Mouse (Mus musculus): ENCODE data around the gene Hsd17b7. TPM values are rescaled to one million over a fixed set of nuclear protein-coding genes. Genes with fewer than 3 reads are reported as not detected.

Hsd17b7 gene
- polyA plus RNA-seq, 1 experiment = 9.5 TPM

DNA sequence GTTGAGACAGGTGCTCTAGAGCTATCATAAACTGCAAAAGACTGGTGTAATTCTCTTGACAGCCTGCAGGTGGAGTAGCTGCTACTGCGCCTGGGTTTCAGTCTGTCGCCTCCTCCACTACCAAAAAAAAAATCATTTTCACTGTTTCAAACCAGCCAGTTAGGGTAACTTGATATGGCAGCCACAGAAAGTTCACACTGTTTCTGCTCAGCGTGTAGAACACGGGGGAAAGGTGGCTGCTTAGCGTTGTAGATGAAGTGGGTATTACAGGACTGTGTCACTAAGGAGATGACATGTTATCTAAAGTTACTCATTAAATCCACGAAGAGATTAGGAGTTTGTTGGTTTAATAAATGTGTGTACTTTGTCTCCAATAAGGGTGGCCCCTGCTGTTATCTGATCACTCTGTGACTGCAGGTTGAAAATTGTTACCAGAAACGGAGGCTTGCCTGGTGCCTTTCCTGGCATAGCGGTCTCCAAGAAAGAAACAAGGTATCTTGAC lies 47.3 kb downstream of the Hsd17b7 start:
- no peaks in the 10 kb centered on the region for H3K27me3 ChIP-seq (ENCODE audit: control insufficient read depth, insufficient read depth, insufficient read length)
- H3K4me3 ChIP-seq = no peak overlapping the region
- H3K36me3 ChIP-seq (ENCODE audit: control insufficient read depth, insufficient read depth) = no peaks in the 10 kb centered on the region
- no peaks in the 10 kb centered on the region for H3K79me2 ChIP-seq (ENCODE audit: control insufficient read depth, insufficient read depth)
- TF ChIP-seq E2F4 (IDR thresholded peaks at IDR 0.05; ENCODE audit: insufficient read depth) (no peak), TCF12 (IDR thresholded peaks at IDR 0.05; ENCODE audit: insufficient read depth, poor library complexity, severe bottlenecking) (no peak), CEBPB (IDR thresholded peaks at IDR 0.05; ENCODE audit: insufficient read depth, poor library complexity, severe bottlenecking) (no peak), MYOD1 (IDR thresholded peaks at IDR 0.05; ENCODE audit: control insufficient read depth in 1 of 3, insufficient read length in 2 of 3, low read depth in 2 of 3) (no peak), POLR2AphosphoS2 (IDR thresholded peaks at IDR 0.05; ENCODE audit: insufficient read length, low read depth) (no peak), POLR2A (IDR thresholded peaks at IDR 0.05; ENCODE audit: insufficient read length, low read depth) (no peak), MYOG (IDR thresholded peaks at IDR 0.05; ENCODE audit: control insufficient read depth in 1 of 3, insufficient read depth in 1 of 3, insufficient read length in 2 of 3, low read depth in 2 of 3) (no peak), USF1 (IDR thresholded peaks at IDR 0.05; ENCODE audit: low read depth) (no peak), TCF3 (IDR thresholded peaks at IDR 0.05; ENCODE audit: insufficient read length, low read depth) (no peak), REST (IDR thresholded peaks at IDR 0.05; ENCODE audit: insufficient read depth, insufficient read length) (no peak), SRF (IDR thresholded peaks at IDR 0.05; ENCODE audit: control insufficient read depth, insufficient read length, low read depth) (no peak), MAX (IDR thresholded peaks at IDR 0.05; ENCODE audit: low read depth) (no peak)
- no peak overlapping the region for H3K4me2 ChIP-seq (ENCODE audit: low read depth)
- H3ac ChIP-seq (ENCODE audit: control insufficient read depth, insufficient read length) = no peak overlapping the region

DNA sequence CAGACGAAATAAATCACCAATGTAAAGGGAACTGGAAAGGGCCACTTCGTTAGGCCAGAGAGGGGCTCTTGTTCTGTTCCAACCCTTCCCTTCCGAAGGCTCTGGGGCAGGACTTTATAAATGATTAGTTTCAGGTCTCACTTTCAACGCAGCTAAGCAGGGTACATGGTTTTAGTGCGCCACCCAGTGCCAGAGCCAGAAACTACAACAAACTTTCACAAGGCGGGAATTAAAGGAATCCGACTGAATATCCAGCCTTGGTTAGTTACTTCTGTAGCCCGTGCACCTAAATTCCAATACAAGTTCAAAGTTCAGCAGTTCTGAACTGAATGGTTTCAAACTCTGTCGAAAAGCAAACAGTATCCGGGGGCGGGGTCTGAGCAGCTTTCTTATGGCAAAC lies 49.8 kb downstream of the Hsd17b7 start:
- TF ChIP-seq E2F4 (IDR thresholded peaks at IDR 0.05; ENCODE audit: insufficient read depth) = no peak
- TF ChIP-seq MYOG (IDR thresholded peaks at IDR 0.05; ENCODE audit: control insufficient read depth in 1 of 3, insufficient read depth in 1 of 3, insufficient read length in 2 of 3, low read depth in 2 of 3) = no peak
- no peak for TF ChIP-seq REST (IDR thresholded peaks at IDR 0.05; ENCODE audit: insufficient read depth, insufficient read length)
- no peak for TF ChIP-seq CEBPB (IDR thresholded peaks at IDR 0.05; ENCODE audit: insufficient read depth, poor library complexity, severe bottlenecking)
- TF ChIP-seq MYOD1 (IDR thresholded peaks at IDR 0.05; ENCODE audit: control insufficient read depth in 1 of 3, insufficient read length in 2 of 3, low read depth in 2 of 3) = no peak
- Histone ChIP-seq H3K27me3 (ENCODE audit: control insufficient read depth, insufficient read depth, insufficient read length) (no peaks in the 10 kb centered on the region), H3K4me2 (ENCODE audit: low read depth) (peak overlapping the region; percentile 70), H3K36me3 (ENCODE audit: control insufficient read depth, insufficient read depth) (no peaks in the 10 kb centered on the region), H3ac (ENCODE audit: control insufficient read depth, insufficient read length) (no peak overlapping the region), H3K79me2 (ENCODE audit: control insufficient read depth, insufficient read depth) (no peaks in the 10 kb centered on the region), H3K4me3 (no peak overlapping the region)

DNA sequence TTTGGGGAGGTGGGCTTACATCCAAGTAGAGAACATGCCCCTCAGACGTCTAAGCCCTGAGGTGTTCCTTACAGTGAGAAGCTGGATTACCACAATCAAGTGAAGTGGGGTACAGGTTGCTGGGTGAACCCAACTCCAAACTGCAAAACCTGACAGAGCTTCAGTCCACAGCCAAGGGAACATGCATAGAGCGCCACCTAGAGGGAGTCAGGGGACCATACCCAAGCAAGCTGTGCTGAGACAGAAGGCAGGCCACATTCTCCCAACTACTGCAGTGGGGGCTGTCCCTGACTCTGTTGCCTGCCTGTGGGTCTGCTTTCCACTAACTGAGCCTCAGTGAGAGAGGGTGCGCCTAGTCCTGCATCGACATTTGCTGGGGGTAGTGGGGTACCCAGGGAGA lies 51.0 kb downstream of the Hsd17b7 start:
- H3K36me3 ChIP-seq (ENCODE audit: control insufficient read depth, insufficient read depth) = no peaks in the 10 kb centered on the region
- no peak overlapping the region for H3K4me3 ChIP-seq
- H3ac ChIP-seq (ENCODE audit: control insufficient read depth, insufficient read length) = no peak overlapping the region
- TF ChIP-seq SRF (IDR thresholded peaks at IDR 0.05; ENCODE audit: control insufficient read depth, insufficient read length, low read depth) (no peak), POLR2A (IDR thresholded peaks at IDR 0.05; ENCODE audit: insufficient read length, low read depth) (no peak), USF1 (IDR thresholded peaks at IDR 0.05; ENCODE audit: low read depth) (no peak), POLR2AphosphoS2 (IDR thresholded peaks at IDR 0.05; ENCODE audit: insufficient read length, low read depth) (no peak), MYOD1 (IDR thresholded peaks at IDR 0.05; ENCODE audit: control insufficient read depth in 1 of 3, insufficient read length in 2 of 3, low read depth in 2 of 3) (no peak), TCF12 (IDR thresholded peaks at IDR 0.05; ENCODE audit: insufficient read depth, poor library complexity, severe bottlenecking) (no peak), REST (IDR thresholded peaks at IDR 0.05; ENCODE audit: insufficient read depth, insufficient read length) (no peak), TCF3 (IDR thresholded peaks at IDR 0.05; ENCODE audit: insufficient read length, low read depth) (no peak), CEBPB (IDR thresholded peaks at IDR 0.05; ENCODE audit: insufficient read depth, poor library complexity, severe bottlenecking) (no peak), MYOG (IDR thresholded peaks at IDR 0.05; ENCODE audit: control insufficient read depth in 1 of 3, insufficient read depth in 1 of 3, insufficient read length in 2 of 3, low read depth in 2 of 3) (no peak), E2F4 (IDR thresholded peaks at IDR 0.05; ENCODE audit: insufficient read depth) (no peak), MAX (IDR thresholded peaks at IDR 0.05; ENCODE audit: low read depth) (no peak)
- H3K27me3 ChIP-seq (ENCODE audit: control insufficient read depth, insufficient read depth, insufficient read length) = no peaks in the 10 kb centered on the region
- no peaks in the 10 kb centered on the region for H3K79me2 ChIP-seq (ENCODE audit: control insufficient read depth, insufficient read depth)
- H3K4me2 ChIP-seq (ENCODE audit: low read depth) = no peak overlapping the region

DNA sequence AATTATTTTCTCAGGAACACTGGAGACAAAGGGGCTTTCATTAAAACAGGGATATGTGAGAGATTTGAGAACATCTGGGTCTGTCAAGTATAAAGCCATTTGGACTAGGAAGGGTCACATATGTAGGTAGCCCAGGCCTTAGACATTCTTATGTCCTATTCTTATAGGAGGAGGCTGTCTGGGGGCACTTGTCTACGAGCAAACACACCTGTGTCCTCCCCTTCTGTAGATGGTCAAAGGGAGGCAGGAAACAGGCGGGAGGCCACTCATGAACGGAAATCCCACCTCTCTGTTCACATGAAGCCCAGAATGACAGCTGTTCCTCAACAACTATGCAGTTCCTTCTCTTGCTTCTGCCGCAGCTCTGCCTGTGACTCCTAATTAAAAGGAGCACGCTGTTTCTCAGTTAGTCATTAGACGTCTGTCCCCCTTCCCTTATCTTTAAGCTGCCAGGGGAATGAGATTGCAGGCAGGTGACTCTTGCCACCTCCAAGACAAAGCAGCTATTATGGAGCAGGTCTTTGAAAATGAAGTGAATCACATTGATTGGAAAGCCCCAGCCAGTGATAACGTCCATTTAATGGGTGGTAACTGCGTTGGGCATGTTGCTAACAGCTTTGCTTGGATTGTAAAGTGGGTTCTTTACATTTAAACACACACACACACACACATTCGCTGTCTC lies 51.8 kb downstream of the Hsd17b7 start:
- Histone ChIP-seq H3K36me3 (ENCODE audit: control insufficient read depth, insufficient read depth) (no peaks in the 10 kb centered on the region), H3K79me2 (ENCODE audit: control insufficient read depth, insufficient read depth) (no peaks in the 10 kb centered on the region), H3K27me3 (ENCODE audit: control insufficient read depth, insufficient read depth, insufficient read length) (no peaks in the 10 kb centered on the region), H3ac (ENCODE audit: control insufficient read depth, insufficient read length) (no peak overlapping the region), H3K4me2 (ENCODE audit: low read depth) (no peak overlapping the region), H3K4me3 (no peak overlapping the region)
- TF ChIP-seq POLR2AphosphoS2 (IDR thresholded peaks at IDR 0.05; ENCODE audit: insufficient read length, low read depth) (no peak), SRF (IDR thresholded peaks at IDR 0.05; ENCODE audit: control insufficient read depth, insufficient read length, low read depth) (no peak), REST (IDR thresholded peaks at IDR 0.05; ENCODE audit: insufficient read depth, insufficient read length) (no peak), CEBPB (IDR thresholded peaks at IDR 0.05; ENCODE audit: insufficient read depth, poor library complexity, severe bottlenecking) (no peak), TCF12 (IDR thresholded peaks at IDR 0.05; ENCODE audit: insufficient read depth, poor library complexity, severe bottlenecking) (no peak), MYOG (IDR thresholded peaks at IDR 0.05; ENCODE audit: control insufficient read depth in 1 of 3, insufficient read depth in 1 of 3, insufficient read length in 2 of 3, low read depth in 2 of 3) (no peak), TCF3 (IDR thresholded peaks at IDR 0.05; ENCODE audit: insufficient read length, low read depth) (no peak), USF1 (IDR thresholded peaks at IDR 0.05; ENCODE audit: low read depth) (no peak), MYOD1 (IDR thresholded peaks at IDR 0.05; ENCODE audit: control insufficient read depth in 1 of 3, insufficient read length in 2 of 3, low read depth in 2 of 3) (no peak), MAX (IDR thresholded peaks at IDR 0.05; ENCODE audit: low read depth) (no peak), E2F4 (IDR thresholded peaks at IDR 0.05; ENCODE audit: insufficient read depth) (no peak), POLR2A (IDR thresholded peaks at IDR 0.05; ENCODE audit: insufficient read length, low read depth) (no peak)
